Mouse (Mus musculus): ENCODE results near the gene Dock10. TPM values are rescaled to one million over a fixed set of nuclear protein-coding genes. Genes with fewer than 3 reads are reported as not detected.

Gene Dock10
- polyA plus RNA-seq, 1 experiment from 2014 or later, result 3.7 TPM

- ATAC-seq, result no peak
Measured at GRCm38 (mm10) chr1:80624552-80624951, 133.8 kb downstream of the Dock10 start.

GRCm38 (mm10) chr1:80622646-80623045 is 135.7 kb downstream of the Dock10 start:
- Histone ChIP-seq H3K9me3 (replicated peaks) (no peaks in the 10 kb centered on the region), H3K4me3 (no peak overlapping the region), H3K36me3 (no peaks in the 10 kb centered on the region), H3K27me3 (replicated peaks) (no peaks in the 10 kb centered on the region), H3K4me1 (no peaks in the 10 kb centered on the region), H3K9ac (no peak overlapping the region), H3K27ac (no peak overlapping the region), H3K4me2 (no peak overlapping the region)
- 53% methylated on average over 1 of the region's 1 CpGs for WGBS (ENCODE audit: insufficient replicate concordance)
- no peak for ATAC-seq

More at GRCm38 (mm10) chr1:80624552-80624951, 133.8 kb downstream of the Dock10 start:
- no peaks in the 10 kb centered on the region for H3K9me3 ChIP-seq (replicated peaks)
- no peaks in the 10 kb centered on the region for H3K36me3 ChIP-seq
- no peak overlapping the region for H3K9ac ChIP-seq
- H3K4me1 ChIP-seq, result no peaks in the 10 kb centered on the region
- H3K4me3 ChIP-seq, result no peak overlapping the region
- H3K27me3 ChIP-seq (replicated peaks), result no peaks in the 10 kb centered on the region
- 66% methylated on average over 4 of the region's 4 CpGs for WGBS (ENCODE audit: insufficient replicate concordance)
- no peak overlapping the region for H3K4me2 ChIP-seq
- no peak overlapping the region for H3K27ac ChIP-seq

GRCm38 (mm10) chr1:80619100-80619499 is 139.2 kb downstream of the Dock10 start:
- H3K4me1 ChIP-seq, result no peaks in the 10 kb centered on the region
- H3K27me3 ChIP-seq (replicated peaks), result no peaks in the 10 kb centered on the region
- no peak overlapping the region for H3K4me2 ChIP-seq
- no peaks in the 10 kb centered on the region for H3K9me3 ChIP-seq (replicated peaks)
- H3K36me3 ChIP-seq, result no peaks in the 10 kb centered on the region
- no peak overlapping the region for H3K9ac ChIP-seq
- no peak for ATAC-seq
- no peak overlapping the region for H3K4me3 ChIP-seq
- H3K27ac ChIP-seq, result no peak overlapping the region
- 63% methylated on average over 2 of the region's 2 CpGs for WGBS (ENCODE audit: insufficient replicate concordance)

- Histone ChIP-seq H3K27me3 (replicated peaks) (no peaks in the 10 kb centered on the region), H3K27ac (no peak overlapping the region), H3K4me2 (no peak overlapping the region), H3K9me3 (replicated peaks) (no peaks in the 10 kb centered on the region), H3K36me3 (no peaks in the 10 kb centered on the region), H3K4me3 (no peak overlapping the region), H3K4me1 (no peaks in the 10 kb centered on the region), H3K9ac (no peak overlapping the region)
- whole genome bisulfite sequencing (ENCODE audit: insufficient replicate concordance), result 66% methylated on average over 5 of the region's 5 CpGs
- no peak for ATAC-seq
Measured at GRCm38 (mm10) chr1:80616671-80617070, 141.7 kb downstream of the Dock10 start.

GRCm38 (mm10) chr1:80614750-80615149 is 143.6 kb downstream of the Dock10 start:
- no peak overlapping the region for H3K4me3 ChIP-seq
- ATAC-seq, result no peak
- 79% methylated on average over 5 of the region's 5 CpGs for WGBS (ENCODE audit: insufficient replicate concordance)
- no peaks in the 10 kb centered on the region for H3K9me3 ChIP-seq (replicated peaks)
- no peaks in the 10 kb centered on the region for H3K4me1 ChIP-seq
- H3K9ac ChIP-seq, result no peak overlapping the region
- no peaks in the 10 kb centered on the region for H3K36me3 ChIP-seq
- no peak overlapping the region for H3K27ac ChIP-seq
- no peaks in the 10 kb centered on the region for H3K27me3 ChIP-seq (replicated peaks)
- H3K4me2 ChIP-seq, result no peak overlapping the region

GRCm38 (mm10) chr1:80613395-80614011 is 144.8 kb downstream of the Dock10 start:
- ATAC-seq, result no peak
- Histone ChIP-seq H3K4me3 (no peak overlapping the region), H3K36me3 (no peaks in the 10 kb centered on the region), H3K27me3 (replicated peaks) (no peaks in the 10 kb centered on the region), H3K27ac (no peak overlapping the region), H3K4me1 (no peaks in the 10 kb centered on the region), H3K9ac (no peak overlapping the region), H3K4me2 (no peak overlapping the region), H3K9me3 (replicated peaks) (no peaks in the 10 kb centered on the region)
- WGBS (ENCODE audit: insufficient replicate concordance), result 68% methylated on average over 4 of the region's 4 CpGs

GRCm38 (mm10) chr1:80607546-80607945 is 150.8 kb downstream of the Dock10 start:
- H3K4me3 ChIP-seq, result no peak overlapping the region
- H3K4me2 ChIP-seq, result no peak overlapping the region
- ATAC-seq, result no peak
- no peak overlapping the region for H3K9ac ChIP-seq
- H3K27ac ChIP-seq, result no peak overlapping the region
- H3K4me1 ChIP-seq, result no peaks in the 10 kb centered on the region
- H3K9me3 ChIP-seq (replicated peaks), result no peaks in the 10 kb centered on the region
- no peaks in the 10 kb centered on the region for H3K36me3 ChIP-seq
- no peaks in the 10 kb centered on the region for H3K27me3 ChIP-seq (replicated peaks)
- 67% methylated on average over 4 of the region's 4 CpGs for WGBS (ENCODE audit: insufficient replicate concordance)

GRCm38 (mm10) chr1:80606131-80606754 is 152.1 kb downstream of the Dock10 start:
- Histone ChIP-seq H3K4me1 (no peaks in the 10 kb centered on the region), H3K4me2 (no peak overlapping the region), H3K27ac (no peak overlapping the region), H3K27me3 (replicated peaks) (no peaks in the 10 kb centered on the region), H3K9ac (no peak overlapping the region), H3K36me3 (no peaks in the 10 kb centered on the region), H3K9me3 (replicated peaks) (no peaks in the 10 kb centered on the region), H3K4me3 (no peak overlapping the region)
- no peak for ATAC-seq
- WGBS (ENCODE audit: insufficient replicate concordance), result 25% methylated on average over 8 of the region's 8 CpGs

GRCm38 (mm10) chr1:80604332-80604731 is 154.0 kb downstream of the Dock10 start:
- H3K36me3 ChIP-seq, result no peaks in the 10 kb centered on the region
- no peak overlapping the region for H3K4me3 ChIP-seq
- ATAC-seq, result no peak
- H3K27ac ChIP-seq, result no peak overlapping the region
- no peak overlapping the region for H3K4me2 ChIP-seq
- no peaks in the 10 kb centered on the region for H3K4me1 ChIP-seq
- H3K9ac ChIP-seq, result no peak overlapping the region
- 71% methylated on average over 2 of the region's 2 CpGs for WGBS (ENCODE audit: insufficient replicate concordance)
- H3K9me3 ChIP-seq (replicated peaks), result no peaks in the 10 kb centered on the region
- no peaks in the 10 kb centered on the region for H3K27me3 ChIP-seq (replicated peaks)

GRCm38 (mm10) chr1:80603081-80603480 is 155.2 kb downstream of the Dock10 start:
- no peaks in the 10 kb centered on the region for H3K9me3 ChIP-seq (replicated peaks)
- H3K27me3 ChIP-seq (replicated peaks), result no peaks in the 10 kb centered on the region
- WGBS (ENCODE audit: insufficient replicate concordance), result 78% methylated on average over 2 of the region's 2 CpGs
- H3K4me1 ChIP-seq, result no peaks in the 10 kb centered on the region
- no peak overlapping the region for H3K4me2 ChIP-seq
- H3K4me3 ChIP-seq, result no peak overlapping the region
- H3K27ac ChIP-seq, result no peak overlapping the region
- ATAC-seq, result no peak
- no peaks in the 10 kb centered on the region for H3K36me3 ChIP-seq
- H3K9ac ChIP-seq, result no peak overlapping the region

- ATAC-seq, result no peak
- Histone ChIP-seq H3K9me3 (replicated peaks) (no peaks in the 10 kb centered on the region), H3K36me3 (no peaks in the 10 kb centered on the region), H3K4me3 (no peak overlapping the region), H3K4me1 (no peaks in the 10 kb centered on the region), H3K4me2 (no peak overlapping the region), H3K27me3 (replicated peaks) (no peaks in the 10 kb centered on the region), H3K9ac (no peak overlapping the region), H3K27ac (no peak overlapping the region)
- 60% methylated on average over 5 of the region's 5 CpGs for WGBS (ENCODE audit: insufficient replicate concordance)
Measured at GRCm38 (mm10) chr1:80583281-80583680, 175.0 kb downstream of the Dock10 start.

- Histone ChIP-seq H3K4me1 (no peaks in the 10 kb centered on the region), H3K36me3 (no peaks in the 10 kb centered on the region), H3K9me3 (replicated peaks) (no peaks in the 10 kb centered on the region), H3K27ac (no peak overlapping the region), H3K4me2 (no peak overlapping the region), H3K4me3 (no peak overlapping the region), H3K27me3 (replicated peaks) (no peaks in the 10 kb centered on the region), H3K9ac (no peak overlapping the region)
- 70% methylated on average over 3 of the region's 3 CpGs for WGBS (ENCODE audit: insufficient replicate concordance)
- ATAC-seq, result no peak
Measured at GRCm38 (mm10) chr1:80582186-80582585, 176.1 kb downstream of the Dock10 start.

GRCm38 (mm10) chr1:80576898-80577297 is 181.4 kb downstream of the Dock10 start:
- H3K27me3 ChIP-seq (replicated peaks), result no peaks in the 10 kb centered on the region
- no peaks in the 10 kb centered on the region for H3K9me3 ChIP-seq (replicated peaks)
- H3K9ac ChIP-seq, result no peak overlapping the region
- ATAC-seq, result no peak
- 66% methylated on average over 2 of the region's 2 CpGs for WGBS (ENCODE audit: insufficient replicate concordance)
- no peak overlapping the region for H3K4me2 ChIP-seq
- no peak overlapping the region for H3K27ac ChIP-seq
- no peaks in the 10 kb centered on the region for H3K36me3 ChIP-seq
- no peaks in the 10 kb centered on the region for H3K4me1 ChIP-seq
- no peak overlapping the region for H3K4me3 ChIP-seq

Measured in liver, embryonic 12.5 days (tissue).